Mouse (Mus musculus): ENCODE data around the gene Acyp2.

DNA sequence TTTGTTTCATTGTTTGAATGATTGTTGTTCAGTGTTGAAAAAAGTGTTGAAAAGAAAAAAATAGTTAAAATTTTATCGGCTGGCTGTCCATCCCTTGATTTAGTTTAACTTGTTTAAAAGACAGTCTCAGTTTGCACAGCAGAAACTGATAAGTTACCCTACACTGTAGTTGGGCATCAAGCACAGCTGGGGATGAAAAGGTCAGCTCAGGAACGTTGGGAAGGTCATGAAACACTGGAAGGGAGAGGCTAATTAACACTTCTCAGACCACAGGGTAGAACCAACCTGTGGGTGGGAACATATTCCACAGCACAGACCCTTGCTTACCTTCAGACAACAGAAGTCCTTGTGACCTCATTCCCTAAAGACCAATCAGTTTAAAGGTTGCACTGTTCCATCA lies 152.2 kb downstream of the Acyp2 start:
- TF ChIP-seq POLR2A (IDR thresholded peaks at IDR 0.05; ENCODE audit: extremely low read depth, insufficient read depth, low read length) (no peak), CTCF (IDR thresholded peaks at IDR 0.05; ENCODE audit: low read depth, low read length) (no peak)
